Mouse (Mus musculus) left cerebral cortex, postnatal 4 days (tissue): Measurements from ENCODE around the gene Gm5244. TPM values are rescaled to one million over a fixed set of nuclear protein-coding genes. Genes with fewer than 3 reads are reported as not detected.

Experiments
- total RNA-seq, 2 experiments: library from RNA; stranded (reverse); gene quantifications; 2 replicates each; pipeline ENCODE4 v1.2.3; 2021

Gene Gm5244
- total RNA-seq, 2 experiments from 2014 or later: not detected

Other genes with a start within 250 kb of the Gm5244 start
- under 1 TPM; 0.30 to 0.34 TPM for gene Gm4952, start 246.7 kb upstream of the Gm5244 start, total RNA-seq
- gene Glyat, start 213.4 kb upstream of the Gm5244 start, total RNA-seq: not detected
- not detected for gene Olfr1442, start 176.2 kb upstream of the Gm5244 start, total RNA-seq
- gene Olfr1443, start 168.6 kb upstream of the Gm5244 start, total RNA-seq: not detected
- gene Keg1, start 150.9 kb upstream of the Gm5244 start, total RNA-seq: not detected
- gene Cntf, start 81.0 kb upstream of the Gm5244 start, total RNA-seq: 1 to 10 TPM; 2.1 to 2.4 TPM
- gene Zfp91, start 50.6 kb upstream of the Gm5244 start, total RNA-seq: 10 to 100 TPM; 60.3 to 62.7 TPM
- gene Lpxn, start 50.5 kb upstream of the Gm5244 start, total RNA-seq: under 1 TPM; 0.40 to 0.82 TPM
- gene Olfr1444, start 10.6 kb downstream of the Gm5244 start, total RNA-seq: not detected
- gene Olfr1445, start 37.2 kb downstream of the Gm5244 start, total RNA-seq: not detected
- gene Olfr1446, start 46.8 kb downstream of the Gm5244 start, total RNA-seq: not detected
- not detected for gene Olfr1447, start 57.1 kb downstream of the Gm5244 start, total RNA-seq
- not detected for gene Olfr1448, start 77.7 kb downstream of the Gm5244 start, total RNA-seq
- not detected for gene Olfr1449, start 84.2 kb downstream of the Gm5244 start, total RNA-seq
- gene Olfr1450, start 103.6 kb downstream of the Gm5244 start, total RNA-seq: not detected
- gene Olfr1451, start 148.3 kb downstream of the Gm5244 start, total RNA-seq: not detected
- not detected for gene Olfr1453, start 181.6 kb downstream of the Gm5244 start, total RNA-seq
- not detected for gene Olfr1454, start 213.9 kb downstream of the Gm5244 start, total RNA-seq